Mouse (Mus musculus) hematopoietic stem cell, adult 5-6 weeks (primary cell): Measurements from ENCODE around the gene Adamts9. TPM values are rescaled to one million over a fixed set of nuclear protein-coding genes. Genes with fewer than 3 reads are reported as not detected.

Experiments used
- ATAC-seq, 2 experiments: fragments of 125-278 bp in 1 of 2; replicated peaks in 1 of 2; 2 replicates each; pipeline ENCODE4 v1.8.0; 2016 to 2017; ENCODE audit warnings: inconsistent platforms in 2 of 2, mild to moderate bottlenecking in 2 of 2, moderate number of reproducible peaks in 2 of 2, low read depth in 1 of 2, moderate TSS enrichment in 1 of 2; ENCODE audit not compliant: low FRiP score in 2 of 2, poor library complexity in 2 of 2, severe bottlenecking in 2 of 2, insufficient read depth in 1 of 2, low TSS enrichment in 1 of 2
- total RNA-seq: library from RNA; stranded (forward); fragments of 172-1452, 232-1000 nt; gene quantifications from 2 replicates; pipeline ENCODE4 v1.2.3, GENCODE M21; 2017

The Adamts9 gene
- total RNA-seq, 1 experiment from 2014 or later = 0.60 TPM

GRCm38 (mm10) chr6:92877236-92877635, 66.1 kb downstream of the Adamts9 start:
- ATAC-seq = no peak

- peak; percentile 15 to 51; a peak in 2 of 4 replicates for ATAC-seq
Observed at GRCm38 (mm10) chr6:92876121-92876520, 67.2 kb downstream of the Adamts9 start.

- ATAC-seq = no peak
Observed at GRCm38 (mm10) chr6:92875340-92875739, 68.0 kb downstream of the Adamts9 start.

GRCm38 (mm10) chr6:92874854-92875253, 68.4 kb downstream of the Adamts9 start:
- ATAC-seq = peak; percentile 38 to 65; a peak in 3 of 4 replicates

- no peak for ATAC-seq
Observed at GRCm38 (mm10) chr6:92872766-92873165, 70.5 kb downstream of the Adamts9 start.

GRCm38 (mm10) chr6:92871813-92872212, 71.5 kb downstream of the Adamts9 start:
- ATAC-seq = no peak

GRCm38 (mm10) chr6:92869582-92870219, 73.6 kb downstream of the Adamts9 start:
- ATAC-seq = no peak

- no peak for ATAC-seq
Observed at GRCm38 (mm10) chr6:92869089-92869581, 74.2 kb downstream of the Adamts9 start, which contains the start of gene Gm15737. Gm15737 (plus strand) TSS chr6:92869357.

GRCm38 (mm10) chr6:92862599-92862998, 80.7 kb downstream of the Adamts9 start:
- ATAC-seq = no peak

- no peak for ATAC-seq
Observed at GRCm38 (mm10) chr6:92860285-92860912, 82.9 kb downstream of the Adamts9 start.

GRCm38 (mm10) chr6:92858721-92859510, 84.4 kb downstream of the Adamts9 start:
- ATAC-seq = no peak

GRCm38 (mm10) chr6:92857761-92858160, 85.5 kb downstream of the Adamts9 start:
- ATAC-seq = no peak

GRCm38 (mm10) chr6:92854873-92855272, 88.4 kb downstream of the Adamts9 start:
- no peak for ATAC-seq

GRCm38 (mm10) chr6:92850250-92850649, 93.0 kb downstream of the Adamts9 start:
- no peak for ATAC-seq

- no peak for ATAC-seq
Observed at GRCm38 (mm10) chr6:92849208-92849607, 94.1 kb downstream of the Adamts9 start.

GRCm38 (mm10) chr6:92846614-92847013, 96.7 kb downstream of the Adamts9 start:
- no peak for ATAC-seq

GRCm38 (mm10) chr6:92845898-92846297, 97.4 kb downstream of the Adamts9 start:
- ATAC-seq = no peak

- no peak for ATAC-seq
Observed at GRCm38 (mm10) chr6:92843474-92843873, 99.8 kb downstream of the Adamts9 start.
